Mouse (Mus musculus) ZHBTc4 (cell line): ENCODE measurements at regions not wholly inside any gene's neighbourhood (a gene's known extent, or its start where the extent isn't known, plus 50 kb on each side); places are given as distances from the start of the nearest gene placed in this dataset.
"Not testable (repeated sequence)": the region's sequence is repeated elsewhere in the genome, so short reads cannot be mapped to it uniquely, and the experiment has no call there.

ENCODE experiments used
- DNase-seq: peaks from one replicate; pipeline ENCODE4 v3.0.0-alpha.2; 2011; ENCODE audit warnings: low read depth, low spot score

- peak; percentile 12 for DNase-seq
Measured at GRCm38 (mm10) chr4:114296380-114296779, 110.1 kb upstream of the Trabd2b start.

- DNase-seq, result not testable (repeated sequence)
Measured at GRCm38 (mm10) chr4:114298517-114298916, 108.0 kb upstream of the Trabd2b start.

- DNase-seq, result peak; percentile 43
Measured at GRCm38 (mm10) chr4:114300390-114301012, 106.0 kb upstream of the Trabd2b start.

GRCm38 (mm10) chr4:114304654-114305053, 101.9 kb upstream of the Trabd2b start:
- no peak for DNase-seq

- no peak for DNase-seq
Measured at GRCm38 (mm10) chr4:114307491-114307890, 99.0 kb upstream of the Trabd2b start.

GRCm38 (mm10) chr4:114308518-114308917, 98.0 kb upstream of the Trabd2b start:
- peak; percentile 42 for DNase-seq

GRCm38 (mm10) chr4:114315051-114315450, 91.5 kb upstream of the Trabd2b start:
- no peak for DNase-seq

- no peak for DNase-seq
Measured at GRCm38 (mm10) chr4:114315556-114315955, 91.0 kb upstream of the Trabd2b start.

GRCm38 (mm10) chr4:114317076-114317475, 89.4 kb upstream of the Trabd2b start:
- DNase-seq, result no peak

GRCm38 (mm10) chr4:114320076-114320475, 86.4 kb upstream of the Trabd2b start:
- DNase-seq, result no peak

- DNase-seq, result no peak
Measured at GRCm38 (mm10) chr4:114321516-114322339, 84.8 kb upstream of the Trabd2b start.

- no peak for DNase-seq
Measured at GRCm38 (mm10) chr4:114329978-114330377, 76.5 kb upstream of the Trabd2b start.

GRCm38 (mm10) chr4:114331161-114331560, 75.4 kb upstream of the Trabd2b start:
- DNase-seq, result no peak

GRCm38 (mm10) chr4:114334850-114335249, 71.7 kb upstream of the Trabd2b start:
- no peak for DNase-seq

GRCm38 (mm10) chr4:114336029-114336746, 70.3 kb upstream of the Trabd2b start:
- no peak for DNase-seq

- no peak for DNase-seq
Measured at GRCm38 (mm10) chr4:114336747-114337090, 69.8 kb upstream of the Trabd2b start.

- peak; percentile 22 for DNase-seq
Measured at GRCm38 (mm10) chr4:114339793-114340192, 66.7 kb upstream of the Trabd2b start.

- no peak for DNase-seq
Measured at GRCm38 (mm10) chr4:114345154-114345553, 61.4 kb upstream of the Trabd2b start.

GRCm38 (mm10) chr4:114346068-114346747, 60.3 kb upstream of the Trabd2b start:
- peak; percentile 24 for DNase-seq

GRCm38 (mm10) chr4:114346884-114347283, 59.6 kb upstream of the Trabd2b start:
- DNase-seq, result no peak

GRCm38 (mm10) chr4:114349601-114350000, 56.9 kb upstream of the Trabd2b start:
- no peak for DNase-seq

- no peak for DNase-seq
Measured at GRCm38 (mm10) chr4:114351282-114351681, 55.2 kb upstream of the Trabd2b start.
